ENCODE assay signal across 9 mouse cellular contexts in genomic region chr5:133885016-133885415, GRCm38 (mm10).
DNase-seq lines count a peak whose midpoint lies in the region; ATAC-seq lines count a peak whose summit lies in the region.
"Had no signal": no experiment of that assay in that cellular context is flagged by ENCODE, and none has a peak within 500 bp of the region (broad histone marks: within the 10 kb centered on the region; RNA-seq: fewer than 3 reads in every experiment).

No protein-coding gene starts in this region.

- H3K9ac ChIP-seq in forebrain, embryonic 14.5 days (ENCODE audit: low read length) = no peak overlapping the region
- no peak overlapping the region for H3K9ac ChIP-seq in hindbrain, embryonic 11.5 days (ENCODE audit: low read depth, low read length)
- no peak overlapping the region for H3K9ac ChIP-seq in midbrain, embryonic 12.5 days (replicated peaks)
- H3K9ac ChIP-seq: liver, embryonic 13.5 days had no signal

- H3K4me1 ChIP-seq in forebrain, embryonic 14.5 days (ENCODE audit: control insufficient read depth, insufficient read depth, low read length) = peaks cover 14% of the 10 kb centered on the region; the same call in 1 of the 2 replicates
- no peaks in the 10 kb centered on the region; the same call in 1 of the 2 replicates for H3K4me1 ChIP-seq in hindbrain, embryonic 11.5 days (replicated peaks; ENCODE audit: control insufficient read depth, insufficient read depth, low read length)
- peaks cover 17% of the 10 kb centered on the region for H3K4me1 ChIP-seq in midbrain, embryonic 12.5 days
- H3K4me1 ChIP-seq: liver, embryonic 13.5 days had no signal

- WGBS in forebrain, embryonic 14.5 days = 2% methylated on average over 6 of the region's 6 CpGs
- 29% methylated on average over 6 of the region's 6 CpGs for WGBS in hindbrain, embryonic 11.5 days
- 7% methylated on average over 6 of the region's 6 CpGs for WGBS in midbrain, embryonic 12.5 days

- peak overlapping the region; percentile 91 for H3K27ac ChIP-seq in forebrain, embryonic 14.5 days (ENCODE audit: low read depth, low read length)
- H3K27ac ChIP-seq in hindbrain, embryonic 11.5 days (ENCODE audit: low read depth, low read length) = peak overlapping the region; percentile 12; the same call in 1 of the 2 replicates
- peak overlapping the region; percentile 71 for H3K27ac ChIP-seq in midbrain, embryonic 12.5 days (replicated peaks)
- H3K27ac ChIP-seq: liver, embryonic 13.5 days had no signal

- DNase-seq in adrenal gland, adult (ENCODE audit: inconsistent age in 2 of 2, low spot score in 1 of 2) = peak; percentile 29 to 46
- peak; percentile 66 for DNase-seq in cerebellum, adult 11 months
- peak; percentile 97 for DNase-seq in forebrain, embryonic 14.5 days (ENCODE audit: low spot score)
- DNase-seq in hindbrain, embryonic 11.5 days (ENCODE audit: low spot score) = peak; percentile 74
- DNase-seq in layer of hippocampus, postnatal 14 days (ENCODE audit: low spot score in 2 of 2) = peak; percentile 66 to 70
- DNase-seq in testis, postnatal 14 days (ENCODE audit: low spot score) = peak; percentile 8
- DNase-seq in thymus, adult 18-20 months = no peak
- DNase-seq: liver, embryonic 13.5 days had no signal

- no peak overlapping the region for H3K4me3 ChIP-seq in forebrain, embryonic 14.5 days (ENCODE audit: low read depth, low read length)
- H3K4me3 ChIP-seq in hindbrain, embryonic 11.5 days (ENCODE audit: low read depth, low read length) = no peak overlapping the region
- H3K4me3 ChIP-seq in midbrain, embryonic 12.5 days = no peak overlapping the region
- H3K4me3 ChIP-seq: liver, embryonic 13.5 days had no signal

- H3K36me3 ChIP-seq in forebrain, embryonic 14.5 days (ENCODE audit: control insufficient read depth, insufficient read depth, low read length) = no peaks in the 10 kb centered on the region
- H3K36me3 ChIP-seq in hindbrain, embryonic 11.5 days (ENCODE audit: control insufficient read depth, insufficient read depth, low read length) = no peaks in the 10 kb centered on the region
- no peaks in the 10 kb centered on the region for H3K36me3 ChIP-seq in midbrain, embryonic 12.5 days
- H3K36me3 ChIP-seq: liver, embryonic 13.5 days had no signal

- H3K27me3 ChIP-seq in forebrain, embryonic 14.5 days (replicated peaks; ENCODE audit: control insufficient read depth, insufficient read depth, low read length) = no peaks in the 10 kb centered on the region
- no peaks in the 10 kb centered on the region for H3K27me3 ChIP-seq in hindbrain, embryonic 11.5 days (ENCODE audit: control insufficient read depth, insufficient read depth, low read length)
- peaks cover 9% of the 10 kb centered on the region; the same call in 1 of the 2 replicates for H3K27me3 ChIP-seq in midbrain, embryonic 12.5 days
- H3K27me3 ChIP-seq: liver, embryonic 13.5 days had no signal

- ATAC-seq in forebrain, embryonic 14.5 days = peak; percentile 92
- peak; percentile 90 for ATAC-seq in hindbrain, embryonic 11.5 days (ENCODE audit: low FRiP score)
- peak; percentile 93 for ATAC-seq in midbrain, embryonic 12.5 days (ENCODE audit: low FRiP score, low read depth)

- no peaks in the 10 kb centered on the region for H3K9me3 ChIP-seq in forebrain, embryonic 14.5 days (replicated peaks; ENCODE audit: control insufficient read depth, low read length)
- H3K9me3 ChIP-seq in hindbrain, embryonic 11.5 days (ENCODE audit: control insufficient read depth, low read length) = no peaks in the 10 kb centered on the region
- no peaks in the 10 kb centered on the region for H3K9me3 ChIP-seq in midbrain, embryonic 12.5 days

- 0 out of 2 replicates have a peak overlapping the region, but pooled peaks have one; percentile 1 for H3K4me2 ChIP-seq in forebrain, embryonic 14.5 days (ENCODE audit: low read length)
- no peak overlapping the region for H3K4me2 ChIP-seq in hindbrain, embryonic 11.5 days (replicated peaks; ENCODE audit: low read depth, low read length)
- H3K4me2 ChIP-seq in midbrain, embryonic 12.5 days (replicated peaks) = no peak overlapping the region
- H3K4me2 ChIP-seq: liver, embryonic 13.5 days had no signal

Comparison
In these comparisons a context has a peak if more than half of its experiments do, and no peak if none do; other contexts are left out.
1. DNase-seq: peak in adrenal gland, adult (2 of 2), cerebellum, adult 11 months (single experiment), forebrain, embryonic 14.5 days (single experiment), hindbrain, embryonic 11.5 days (single experiment), layer of hippocampus, postnatal 14 days (2 of 2) and testis, postnatal 14 days (single experiment); none in thymus, adult 18-20 months (0 of 2).
2. H3K27ac ChIP-seq: peak in every context shown above with its lines; median percentile 91 in forebrain, embryonic 14.5 days; 71 in midbrain, embryonic 12.5 days; 12 in hindbrain, embryonic 11.5 days.
3. Peak in every context shown above with its lines, with median percentiles within 50 percentile points of each other: ATAC-seq.